Mouse (Mus musculus) embryonic stem cell, embryonic (primary cell): Measurements from ENCODE around the gene Pjvk.
"Not testable (repeated sequence)": the region's sequence is repeated elsewhere in the genome, so short reads cannot be mapped to it uniquely, and the experiment has no call there.

Experiments
- CTCF ChIA-PET, 4 experiments: fragments of 300-600 bp in 2 of 4; fragments of 350-600 bp in 2 of 4; sonication (Branson Sonifier 250); formaldehyde crosslinking; loops; one replicate each; lab custom pipeline; 2022; ENCODE audit warnings: inconsistent platforms in 2 of 4; lab: Charles Lee
- POLR2A ChIA-PET, 4 experiments: fragments of 300-600 bp in 2 of 4; fragments of 350-600 bp in 2 of 4; sonication (Branson Sonifier 250); formaldehyde crosslinking; loops; one replicate each; lab custom pipeline; 2022; ENCODE audit warnings: antibody characterized with exemption in 4 of 4, inconsistent platforms in 1 of 4; lab: Charles Lee

Pjvk gene

GRCm38 (mm10) chr2:76647883-76648570 lies at the start of gene Pjvk, which contains the start of gene Prkra:
Pjvk (plus strand) TSS chr2:76648476.
Prkra (minus strand) TSS chr2:76648015.
- POLR2A ChIA-PET = interaction anchor here in 3 of 4 experiments (0.5 to 2.4 kb wide), 51 partner anchors 9 to 990 kb away, joined by 3 to 20 read pairs (median 4); partner anchors contain the start of genes Rbm45 (in 3 of the 3), Plekha3 (in 2 of the 3), Agps (in 1 of the 3) and Cyct (in 1 of the 3)
- CTCF ChIA-PET = interaction anchor here (0.5 to 2.3 kb wide), 18 partner anchors 8 to 696 kb away, joined by 3 to 11 read pairs (median 4); partner anchors contain the start of gene Rbm45 (in 2 of the 4)

- ChIA-PET CTCF (interaction anchor here in 1 of 4 experiments (0.8 to 2.2 kb wide), 2 partner anchors 19 to 27 kb away, joined by 3 to 7 read pairs; no protein-coding TSS in a partner anchor), POLR2A (no interaction called here)
Observed at GRCm38 (mm10) chr2:76599214-76599613, 49.1 kb upstream of the Pjvk start.

DNA sequence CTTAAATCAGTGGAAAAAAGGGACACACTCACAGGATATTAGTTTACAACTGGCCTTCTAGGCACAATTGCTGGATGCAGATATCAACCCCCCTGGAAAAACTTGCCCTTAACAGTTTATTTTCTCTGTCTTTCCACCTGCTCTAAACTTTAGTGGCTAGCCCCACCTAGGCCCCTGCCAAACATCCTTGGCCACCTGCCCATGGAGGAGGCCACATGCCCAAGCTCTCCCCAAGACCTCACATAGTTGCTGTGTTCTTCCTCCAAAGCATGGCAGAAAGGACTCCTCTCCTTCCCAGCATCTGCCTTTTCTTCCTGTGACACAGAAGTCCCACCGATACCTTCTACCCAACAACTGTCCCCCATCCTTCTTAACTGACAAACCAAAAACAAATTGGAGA lies 46.0 kb upstream of the Pjvk start:
- CTCF ChIA-PET = interaction anchor here in 2 of 4 experiments (1.0 to 1.5 kb wide), 2 partner anchors 9 to 15 kb away, joined by 3 to 4 read pairs; no protein-coding TSS in a partner anchor
- POLR2A ChIA-PET = interaction anchor here in 1 of 4 experiments (1.1 kb wide), 1 partner anchor 19 kb away, joined by 3 read pairs; no protein-coding TSS in a partner anchor

DNA sequence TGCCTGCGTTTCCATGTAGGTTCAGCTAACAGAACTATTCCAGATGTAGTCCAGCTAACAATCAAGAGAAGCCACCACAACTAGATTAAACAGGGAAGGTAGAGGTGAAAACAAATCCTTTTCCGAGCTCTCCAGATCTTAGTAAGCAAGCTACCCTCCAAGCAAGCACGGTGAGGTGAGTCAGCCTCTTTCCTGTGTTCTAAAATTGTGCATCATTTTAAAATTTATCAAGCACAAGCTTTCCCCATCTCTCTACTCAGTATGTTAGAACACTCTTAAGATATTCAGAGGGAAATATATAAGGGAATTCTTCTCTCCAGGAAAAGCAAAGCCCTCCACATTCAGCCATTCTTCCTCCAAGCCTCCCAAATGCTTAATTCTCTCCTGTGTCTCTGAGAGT lies 41.6 kb upstream of the Pjvk start:
- CTCF ChIA-PET = interaction anchor here in 2 of 4 experiments (0.6 to 1.7 kb wide), 2 partner anchors 31 to 244 kb away, joined by 3 to 5 read pairs; no protein-coding TSS in a partner anchor
- POLR2A ChIA-PET = interaction anchor here in 1 of 4 experiments (0.7 kb wide), 1 partner anchor 55 kb away, joined by 3 read pairs; no protein-coding TSS in a partner anchor

- CTCF ChIA-PET = interaction anchor here in 1 of 4 experiments (0.7 kb wide), 1 partner anchor 770 kb away, joined by 3 read pairs; no protein-coding TSS in a partner anchor
- POLR2A ChIA-PET = interaction anchor here in 1 of 4 experiments (0.7 kb wide), 2 partner anchors 66 to 132 kb away, joined by 3 read pairs; no protein-coding TSS in a partner anchor
Observed at GRCm38 (mm10) chr2:76610326-76611104, 37.8 kb upstream of the Pjvk start.

GRCm38 (mm10) chr2:76611996-76612395 lies 36.3 kb upstream of the Pjvk start:
- ChIA-PET POLR2A (no interaction called here), CTCF (no interaction called here)

GRCm38 (mm10) chr2:76618078-76618477 lies 30.2 kb upstream of the Pjvk start:
- ChIA-PET CTCF (interaction anchor here (0.5 to 3.0 kb wide), 47 partner anchors 10 to 1489 kb away, joined by 3 to 54 read pairs (median 4); partner anchors contain the start of genes Prkra (in 3 of the 4), Rbm45 (in 3 of the 4), Pjvk (in 2 of the 4) and Cyct (in 1 of the 4)), POLR2A (interaction anchor here in 3 of 4 experiments (0.6 to 1.4 kb wide), 7 partner anchors 23 to 256 kb away, joined by 3 to 7 read pairs (median 4); no protein-coding TSS in a partner anchor)

DNA sequence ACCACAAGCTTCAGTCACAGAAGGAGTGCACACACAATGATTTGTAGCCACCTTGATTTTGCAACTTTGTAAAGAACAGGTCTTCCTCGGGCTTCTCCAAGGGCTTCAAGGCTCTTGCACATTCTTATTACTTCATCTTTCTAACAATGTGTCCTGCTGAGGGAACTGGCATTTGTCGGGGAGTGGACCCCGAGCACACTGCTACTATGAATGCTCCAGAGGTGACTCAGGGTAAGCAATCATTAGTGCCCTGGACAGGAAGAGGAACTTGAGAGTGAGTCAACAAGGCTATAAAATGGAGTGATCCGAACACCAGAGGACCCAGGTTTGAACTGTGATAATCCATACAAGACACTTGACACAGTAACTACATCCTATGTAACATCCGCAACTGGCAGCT lies 28.1 kb upstream of the Pjvk start:
- POLR2A ChIA-PET = interaction anchor here in 1 of 4 experiments (1.1 kb wide), 1 partner anchor 75 kb away, joined by 5 read pairs; no protein-coding TSS in a partner anchor
- CTCF ChIA-PET = interaction anchor here in 1 of 4 experiments (0.6 kb wide), 1 partner anchor 12 kb away, joined by 9 read pairs; no protein-coding TSS in a partner anchor

- CTCF ChIA-PET = no interaction called here
- POLR2A ChIA-PET = interaction anchor here in 3 of 4 experiments (0.6 to 1.4 kb wide), 5 partner anchors 19 to 323 kb away, joined by 3 to 5 read pairs (median 3); partner anchors contain the start of genes Prkra (in 2 of the 3) and Pjvk (in 1 of the 3)
Observed at GRCm38 (mm10) chr2:76621724-76622123, 26.6 kb upstream of the Pjvk start.

DNA sequence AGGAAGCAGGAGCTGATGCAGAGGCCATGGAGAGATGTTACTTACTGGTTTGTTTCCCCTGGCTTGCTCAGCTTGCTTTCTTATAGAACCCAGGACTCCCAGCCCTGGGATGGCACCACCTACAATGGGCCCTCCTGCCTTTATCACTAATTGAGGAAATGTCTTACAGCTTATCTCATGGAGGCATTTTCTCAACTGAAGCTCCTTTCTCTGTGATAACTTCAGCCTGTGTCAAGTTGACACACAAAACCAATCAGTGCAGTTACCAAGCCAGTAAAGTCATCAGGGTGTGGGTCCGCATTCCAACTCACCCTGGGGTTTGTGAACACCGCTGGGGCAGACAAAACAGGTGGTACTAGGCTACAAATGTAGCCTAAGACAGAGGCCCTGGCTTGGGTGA lies 26.0 kb upstream of the Pjvk start:
- CTCF ChIA-PET = not testable (repeated sequence)

DNA sequence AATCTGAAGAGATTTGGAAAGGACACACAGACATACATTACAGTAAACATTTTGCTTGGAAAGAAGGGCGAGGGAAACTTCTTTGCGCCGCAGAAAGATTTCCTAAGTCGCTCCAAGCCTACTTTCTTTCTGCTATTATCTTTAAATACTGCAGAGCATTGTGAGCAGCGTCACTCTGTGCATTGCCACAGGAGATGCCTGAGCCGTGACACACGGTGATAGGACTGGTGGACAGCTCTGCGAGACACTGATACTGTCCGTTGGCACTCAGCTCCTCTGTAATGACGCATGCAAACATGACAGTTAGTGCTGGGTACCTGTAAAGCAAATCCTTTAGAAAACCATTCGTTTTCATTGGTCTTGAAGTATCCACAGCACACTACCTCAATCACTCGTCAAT lies 18.0 kb upstream of the Pjvk start:
- ChIA-PET CTCF (no interaction called here), POLR2A (no interaction called here)

More for the DNA sequence above, 26.0 kb upstream of the Pjvk start:
- POLR2A ChIA-PET = interaction anchor here in 2 of 4 experiments (1.0 to 1.2 kb wide), 2 partner anchors 25 to 26 kb away, joined by 3 read pairs; partner anchors contain the start of genes Prkra (in 2 of the 2) and Pjvk (in 1 of the 2)

DNA sequence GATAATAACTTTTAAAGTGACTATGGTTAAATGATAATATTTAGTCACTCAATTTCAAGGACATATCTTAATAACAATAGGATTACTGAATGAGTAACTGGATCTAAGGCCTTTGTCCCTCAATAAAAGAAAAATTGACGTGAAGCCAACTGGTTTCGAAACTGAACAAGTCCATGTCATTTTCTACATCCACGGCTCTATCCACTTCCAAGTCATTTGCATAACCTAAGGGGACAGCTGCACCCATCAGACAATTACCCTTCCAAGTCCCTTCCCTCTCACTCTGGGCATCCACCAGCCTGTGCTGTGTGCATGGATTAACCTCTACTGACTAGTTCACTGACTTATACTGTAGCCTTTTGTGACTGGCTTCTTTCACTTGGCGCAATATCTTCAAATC lies 16.7 kb upstream of the Pjvk start:
- POLR2A ChIA-PET = no interaction called here
- CTCF ChIA-PET = no interaction called here

DNA sequence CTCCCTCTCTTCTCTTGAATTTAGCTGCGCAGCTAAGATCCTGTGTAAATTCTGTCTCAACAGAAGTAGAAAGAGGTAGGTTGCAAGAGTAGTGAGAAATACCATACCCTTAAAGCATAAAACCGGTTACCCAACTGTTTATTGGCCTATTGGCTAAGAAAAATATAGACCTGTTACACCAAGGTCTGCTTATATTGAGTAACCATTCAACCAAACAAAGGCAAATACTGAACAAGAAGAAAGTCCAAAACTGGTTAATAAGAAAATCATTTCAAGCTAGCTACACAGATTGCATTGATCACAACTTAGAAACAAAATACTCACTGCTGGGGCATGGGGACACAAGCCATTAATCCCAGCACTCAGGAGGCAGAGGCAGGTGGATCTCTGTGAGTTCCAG lies 8.6 kb upstream of the Pjvk start:
- ChIA-PET CTCF (no interaction called here), POLR2A (interaction anchor here in 2 of 4 experiments (1.5 to 1.7 kb wide), 2 partner anchors 8 to 9 kb away, joined by 4 read pairs; partner anchors contain the start of genes Pjvk (in 2 of the 2) and Prkra (in 2 of the 2))

- CTCF ChIA-PET = no interaction called here
- POLR2A ChIA-PET = interaction anchor here in 1 of 4 experiments (1.5 kb wide), 1 partner anchor 31 kb away, joined by 4 read pairs; the partner anchor contains the start of gene Plekha3
Observed at GRCm38 (mm10) chr2:76643801-76644200, 4.5 kb upstream of the Pjvk start.

GRCm38 (mm10) chr2:76647441-76647869 lies 821 bp upstream of the Pjvk start:
- ChIA-PET POLR2A (interaction anchor here in 3 of 4 experiments (0.5 to 2.4 kb wide), 47 partner anchors 8 to 943 kb away, joined by 3 to 20 read pairs (median 4); partner anchors contain the start of genes Rbm45 (in 3 of the 3), Plekha3 (in 2 of the 3), Agps (in 1 of the 3) and Cyct (in 1 of the 3)), CTCF (interaction anchor here (0.5 to 2.3 kb wide), 15 partner anchors 8 to 533 kb away, joined by 3 to 11 read pairs (median 4); partner anchors contain the start of gene Rbm45 (in 2 of the 4))

GRCm38 (mm10) chr2:76648666-76649141 lies 428 bp downstream of the Pjvk start:
- CTCF ChIA-PET = interaction anchor here (0.5 to 2.3 kb wide), 10 partner anchors 8 to 695 kb away, joined by 3 to 11 read pairs (median 5); partner anchors contain the start of gene Rbm45 (in 1 of the 4)
- POLR2A ChIA-PET = interaction anchor here in 3 of 4 experiments (0.6 to 2.3 kb wide), 28 partner anchors 9 to 991 kb away, joined by 3 to 20 read pairs (median 4); partner anchors contain the start of genes Rbm45 (in 2 of the 3), Cyct (in 1 of the 3), Fkbp7 (in 1 of the 3) and Nfe2l2 (in 1 of the 3)

- CTCF ChIA-PET = interaction anchor here in 1 of 4 experiments (0.6 kb wide), 1 partner anchor 553 kb away, joined by 4 read pairs; no protein-coding TSS in a partner anchor
Observed at GRCm38 (mm10) chr2:76653070-76653469, 4.8 kb downstream of the Pjvk start.

More at GRCm38 (mm10) chr2:76653070-76653469, 4.8 kb downstream of the Pjvk start:
- POLR2A ChIA-PET = no interaction called here
